Mouse (Mus musculus): ENCODE measurements around the gene Bicc1.

DNA sequence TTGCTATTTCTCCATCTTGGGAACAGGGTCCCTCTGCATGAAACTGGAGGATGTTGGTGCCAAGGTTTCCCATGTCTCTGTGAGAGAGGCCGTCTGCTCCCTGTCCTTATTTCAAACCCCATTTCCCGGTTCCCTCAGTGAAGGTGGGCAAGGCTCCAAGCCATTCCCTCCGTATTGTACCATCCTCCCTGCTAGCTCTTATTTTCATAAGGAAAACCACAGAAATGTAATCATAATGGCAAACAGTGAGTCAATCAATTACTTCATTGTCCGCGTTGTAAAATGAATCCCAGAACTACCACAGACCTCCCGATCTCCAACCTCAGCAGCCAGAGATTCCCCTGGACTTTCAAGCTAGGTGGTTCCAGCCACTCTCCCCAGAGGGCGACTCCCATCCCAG lies 25.6 kb upstream of the Bicc1 start:
- TF ChIP-seq GATA2 (IDR thresholded peaks at IDR 0.05; ENCODE audit: borderline replicate concordance, low read depth, low read length), result no peak
- no peak for TF ChIP-seq CTCF (IDR thresholded peaks at IDR 0.05; ENCODE audit: low read depth, low read length)
- no peak for TF ChIP-seq GATA1 (IDR thresholded peaks at IDR 0.05; ENCODE audit: borderline replicate concordance, low read length)

Measured in G1E (cell line).